Mouse (Mus musculus) frontal cortex, adult (tissue): ENCODE results near the gene Tnrc6c.

Experiments used
- ATAC-seq: cut with Nextera tagmentation; 2 replicates; pipeline ENCODE4 v1.9.2; 2017; ENCODE audit warnings: mild to moderate bottlenecking, moderate library complexity, mixed read lengths; ENCODE audit not compliant: low TSS enrichment

Tnrc6c gene

DNA sequence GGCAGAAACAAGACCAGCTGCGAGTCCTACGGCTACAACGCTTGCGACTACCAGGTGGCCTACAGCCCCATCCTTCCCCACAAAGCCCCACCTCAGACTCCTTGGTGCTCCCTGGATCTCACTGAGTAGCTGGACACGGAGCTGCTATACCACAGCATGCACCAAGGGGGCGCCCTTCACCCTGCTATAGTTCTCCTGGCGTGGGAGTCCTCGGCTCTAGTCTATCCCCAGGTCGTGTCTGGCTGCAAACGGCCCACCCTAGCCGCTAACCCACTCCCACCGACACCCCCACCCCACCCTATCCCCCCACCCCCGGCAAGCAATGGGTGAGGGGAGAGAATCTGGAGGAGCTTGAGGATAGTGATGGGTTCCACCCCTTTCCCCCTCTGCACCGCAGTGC lies 136.2 kb downstream of the Tnrc6c start:
- peak; percentile 59; the same call in 1 of the 2 replicates for ATAC-seq

DNA sequence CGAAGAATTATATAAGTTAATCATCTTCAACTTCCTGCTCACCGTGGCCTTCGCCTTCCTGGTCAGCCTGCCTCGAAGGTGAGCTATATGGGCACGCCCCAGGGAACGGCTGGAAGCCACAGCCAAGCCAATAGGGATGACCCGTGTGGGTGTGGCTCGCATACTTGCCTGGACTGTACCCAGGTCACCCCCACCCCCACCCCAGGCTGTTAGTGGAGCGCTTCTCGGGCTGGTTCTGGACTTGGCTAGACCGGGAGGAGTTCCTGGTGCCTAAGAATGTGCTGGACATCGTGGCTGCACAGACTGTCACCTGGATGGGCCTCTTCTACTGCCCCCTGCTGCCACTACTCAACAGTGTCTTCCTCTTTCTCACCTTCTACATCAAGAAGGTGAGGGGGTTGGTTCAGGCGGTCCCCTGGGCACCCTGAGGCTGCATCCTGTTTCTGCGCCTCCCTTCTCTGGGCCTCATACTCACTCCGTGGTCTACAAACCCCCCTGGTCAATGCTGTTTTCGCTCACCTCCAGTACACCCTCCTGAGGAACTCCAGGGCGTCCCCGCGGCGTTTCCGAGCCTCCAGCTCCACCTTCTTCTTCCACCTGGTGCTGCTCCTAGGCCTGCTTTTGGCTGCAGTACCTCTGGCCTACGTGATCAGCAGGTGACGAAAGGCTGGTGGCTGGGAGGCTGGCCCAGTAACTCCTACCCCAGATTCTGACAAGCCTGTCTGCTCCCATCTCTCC lies 136.8 kb downstream of the Tnrc6c start:
- no peak for ATAC-seq

DNA sequence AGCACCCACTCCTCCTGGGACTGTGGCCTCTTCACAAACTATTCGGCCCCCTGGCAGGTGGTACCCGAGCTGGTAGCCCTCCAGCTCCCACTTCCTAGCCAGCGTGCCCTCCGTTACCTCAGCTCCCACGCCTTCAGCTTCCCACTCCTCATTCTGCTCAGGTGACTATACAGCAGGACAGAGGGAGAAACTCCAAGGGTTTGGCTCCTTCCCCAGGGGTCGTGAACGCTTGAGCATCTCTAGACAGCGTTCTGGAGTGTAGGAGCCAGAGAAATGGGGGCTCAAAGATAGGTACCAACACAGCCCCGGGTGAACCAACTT lies 137.3 kb downstream of the Tnrc6c start:
- ATAC-seq: no peak

DNA sequence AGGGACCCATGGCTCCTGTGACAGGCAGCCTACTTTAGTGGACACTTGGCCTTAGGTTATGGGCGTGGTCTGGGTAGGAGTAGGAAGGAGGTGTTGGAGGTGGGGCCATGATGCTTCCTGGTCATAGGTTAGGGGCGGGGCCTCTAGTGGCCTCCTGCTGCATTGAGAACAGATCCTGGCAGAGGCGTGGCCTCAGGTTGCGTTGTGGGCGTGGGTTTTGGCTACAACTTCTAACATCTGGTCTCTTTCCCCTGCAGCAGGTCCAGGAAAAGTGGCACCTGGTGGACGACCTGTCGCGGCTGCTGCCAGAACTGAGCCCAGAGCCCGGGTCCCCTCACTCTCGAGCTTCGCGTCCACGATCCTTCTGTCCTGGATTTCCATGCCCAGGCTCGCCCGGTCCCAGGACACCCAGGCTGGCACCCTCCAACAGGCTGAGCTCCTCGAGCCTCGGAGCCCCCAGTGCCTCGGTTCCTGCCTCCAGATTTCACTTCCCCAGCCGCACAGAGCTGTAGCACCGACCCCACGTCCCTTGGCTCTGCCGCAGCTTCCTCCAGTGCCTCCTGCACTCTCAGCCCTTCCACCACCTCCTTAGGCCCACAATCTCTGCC lies 138.3 kb downstream of the Tnrc6c start:
- ATAC-seq: no peak

DNA sequence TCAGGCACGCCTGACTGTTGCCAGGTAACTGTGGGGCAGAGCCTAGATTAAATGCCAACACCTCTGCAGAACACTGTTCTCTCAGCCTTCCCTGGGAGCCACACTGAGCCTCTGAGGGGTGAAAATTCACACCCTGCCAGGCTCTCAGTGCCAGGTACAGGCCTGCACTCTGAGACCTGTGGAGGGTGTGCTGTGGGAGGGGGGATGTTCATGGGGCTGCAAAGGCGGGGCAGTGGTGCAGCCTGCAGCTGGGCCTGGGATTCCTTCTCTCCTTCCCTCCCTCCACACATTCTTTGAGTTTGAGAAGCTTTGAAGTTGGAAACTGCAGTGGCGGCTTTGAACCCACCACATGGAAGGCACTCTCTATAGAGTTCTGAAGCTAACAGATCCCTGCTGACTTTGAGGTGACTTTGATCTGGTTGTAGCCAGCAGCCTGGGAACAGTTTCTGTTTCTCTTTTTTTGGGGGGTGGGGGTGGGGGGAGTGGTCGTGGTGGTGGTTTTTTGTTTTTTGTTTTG lies 140.0 kb downstream of the Tnrc6c start:
- ATAC-seq: no peak

DNA sequence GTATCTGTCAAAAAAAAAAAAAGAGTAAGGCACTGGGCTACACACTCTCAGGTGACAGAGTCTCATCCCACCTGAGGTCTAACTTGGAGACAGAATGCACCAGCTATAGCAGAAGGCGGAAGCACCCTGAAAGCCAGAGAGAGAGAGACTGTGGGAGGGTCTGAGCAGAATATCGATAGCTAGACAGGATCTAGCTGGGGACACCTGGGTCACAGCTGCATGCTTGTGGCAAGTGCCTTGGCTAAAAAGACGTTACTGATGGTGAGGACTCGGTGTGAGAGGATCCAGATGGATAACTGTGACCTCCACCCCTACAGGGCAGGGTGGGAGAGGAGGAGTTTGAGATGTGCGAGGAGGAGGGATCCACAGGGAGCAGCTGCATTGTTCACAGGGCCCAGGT lies 142.9 kb downstream of the Tnrc6c start:
- no peak for ATAC-seq

DNA sequence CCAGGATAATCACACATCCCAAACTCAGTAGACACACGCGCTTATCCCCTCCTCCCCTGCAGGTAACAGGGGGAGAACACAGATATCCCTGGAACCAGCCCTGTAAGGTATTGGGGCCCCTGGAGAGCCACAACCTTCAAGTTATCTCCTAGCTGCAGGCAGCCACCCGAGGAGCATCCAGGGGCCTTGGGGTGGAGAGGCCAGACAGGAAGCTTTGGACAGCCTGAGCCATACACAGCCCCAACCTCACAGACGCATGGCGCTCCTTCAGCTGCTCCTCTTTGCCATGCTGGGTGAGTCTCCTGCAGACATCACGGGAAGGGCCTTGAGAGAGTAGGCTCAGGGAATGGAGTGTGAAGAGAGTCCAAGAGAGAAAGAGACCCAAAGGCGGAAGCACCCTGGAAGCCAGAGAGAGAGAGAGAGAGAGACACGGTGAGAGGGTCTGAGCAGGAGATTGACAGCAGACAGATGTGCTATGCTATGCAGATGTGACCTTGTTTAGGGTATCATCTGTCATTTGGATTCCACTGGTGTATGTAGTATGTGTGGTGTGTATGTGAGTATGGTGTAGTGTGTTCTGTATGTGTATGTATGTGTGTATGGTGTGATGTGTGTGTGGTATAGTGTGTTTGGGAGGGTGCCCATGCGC lies 143.5 kb downstream of the Tnrc6c start, which contains the start of gene 6030468B19Rik:
6030468B19Rik (plus strand) TSS at position 150 of the 649 bp plus-strand sequence.
- ATAC-seq: no peak

DNA sequence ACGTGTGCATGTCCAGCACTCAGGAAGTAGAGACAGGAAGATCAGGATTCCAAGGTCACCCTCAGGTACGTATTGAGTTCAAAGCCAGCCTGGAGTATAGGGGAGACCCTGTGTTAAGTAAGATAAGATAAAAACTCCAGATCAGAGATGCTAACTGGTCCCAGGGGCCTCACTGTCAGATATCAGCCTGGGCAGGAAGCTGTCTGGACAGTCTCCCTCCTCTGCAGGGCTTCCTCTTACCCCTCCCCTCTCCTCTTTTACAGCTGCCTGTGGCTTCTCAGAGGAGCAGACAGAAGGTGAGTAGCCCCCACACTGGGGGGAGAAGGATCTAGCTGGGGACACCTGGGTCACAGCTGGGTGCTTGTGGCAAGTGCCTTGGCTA lies 144.1 kb downstream of the Tnrc6c start:
- no peak for ATAC-seq

DNA sequence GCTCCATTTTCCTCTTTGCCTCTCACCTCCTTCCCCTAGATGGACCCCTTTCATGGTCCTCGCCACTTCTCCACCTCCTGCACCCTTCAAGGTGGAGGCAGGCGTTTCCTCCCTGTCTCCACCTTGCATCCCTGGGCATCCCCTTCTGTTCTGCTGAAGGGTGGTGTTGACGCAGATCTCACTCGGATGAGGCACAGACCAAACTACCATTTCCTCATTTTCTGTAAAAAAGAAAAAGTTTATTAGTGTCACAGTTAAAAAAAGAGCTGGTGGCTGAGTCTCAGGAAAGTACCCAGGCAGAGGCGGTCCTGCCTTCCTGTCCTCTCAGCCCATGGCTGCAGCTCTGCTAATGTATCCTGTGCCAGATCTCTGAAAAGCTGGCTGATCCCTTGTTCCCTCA lies 145.1 kb downstream of the Tnrc6c start:
- ATAC-seq: no peak

DNA sequence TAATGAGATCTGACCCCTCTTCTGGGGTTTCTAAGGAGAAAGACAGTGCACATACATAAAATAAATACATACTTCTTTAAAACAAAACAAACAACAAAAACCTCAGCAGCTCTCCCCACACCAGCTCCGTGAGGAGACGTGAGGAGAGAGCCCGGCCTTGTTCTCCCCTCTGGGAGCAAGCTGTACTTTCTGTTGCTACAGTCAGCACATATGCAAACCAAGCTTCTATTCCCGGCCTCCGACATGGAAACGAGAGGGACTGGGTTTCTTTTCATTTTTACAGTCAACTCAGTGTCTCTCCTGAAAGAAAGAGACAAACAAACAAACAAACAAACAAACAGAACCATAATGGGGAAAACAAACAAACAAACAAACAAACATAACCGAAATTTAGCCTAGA lies 145.9 kb downstream of the Tnrc6c start:
- ATAC-seq: no peak

DNA sequence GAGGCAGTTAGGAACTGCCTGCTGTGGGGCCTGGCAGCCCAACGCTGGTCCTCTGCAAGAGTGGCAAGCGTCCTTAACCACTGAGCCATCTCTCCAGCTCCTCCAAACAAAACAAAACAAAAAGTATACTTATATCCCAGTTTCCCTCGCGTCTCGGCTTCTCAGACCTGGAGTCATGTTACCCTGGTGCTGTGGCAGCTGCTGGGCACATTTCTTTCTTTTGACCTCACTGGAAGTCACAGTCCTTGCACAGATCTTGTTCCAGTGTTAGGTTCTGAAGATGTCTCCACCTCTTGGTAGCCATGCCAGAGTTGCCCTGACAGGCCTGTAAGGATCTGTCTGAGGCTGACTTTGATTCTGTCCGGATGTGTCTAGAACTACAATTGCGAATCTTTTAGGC lies 147.6 kb downstream of the Tnrc6c start:
- ATAC-seq: no peak

DNA sequence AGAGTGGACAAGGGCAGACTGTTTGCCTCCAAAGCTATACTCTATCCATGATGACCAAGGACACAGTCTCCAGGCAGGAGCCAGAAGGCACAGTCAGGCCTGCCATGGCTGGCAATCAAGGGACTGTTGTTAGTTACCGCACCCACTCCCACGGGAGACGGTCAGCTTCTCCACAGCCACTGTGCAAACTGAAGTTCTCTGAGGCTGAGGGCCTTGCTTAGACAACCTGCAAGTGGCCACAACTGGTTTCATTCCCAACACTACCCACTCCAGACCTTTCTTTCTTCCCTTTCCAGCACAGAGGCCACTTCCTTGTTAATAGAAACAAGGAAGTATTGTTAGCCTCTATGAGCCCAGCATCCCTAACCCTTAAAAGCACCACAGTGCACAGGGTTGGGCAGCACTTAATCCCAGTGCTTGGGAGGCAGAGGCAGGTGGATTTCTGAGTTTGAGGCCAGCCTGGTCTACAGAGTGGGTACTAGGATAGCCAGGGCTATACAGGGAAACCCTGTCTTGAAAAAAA lies 149.1 kb downstream of the Tnrc6c start:
- no peak for ATAC-seq

DNA sequence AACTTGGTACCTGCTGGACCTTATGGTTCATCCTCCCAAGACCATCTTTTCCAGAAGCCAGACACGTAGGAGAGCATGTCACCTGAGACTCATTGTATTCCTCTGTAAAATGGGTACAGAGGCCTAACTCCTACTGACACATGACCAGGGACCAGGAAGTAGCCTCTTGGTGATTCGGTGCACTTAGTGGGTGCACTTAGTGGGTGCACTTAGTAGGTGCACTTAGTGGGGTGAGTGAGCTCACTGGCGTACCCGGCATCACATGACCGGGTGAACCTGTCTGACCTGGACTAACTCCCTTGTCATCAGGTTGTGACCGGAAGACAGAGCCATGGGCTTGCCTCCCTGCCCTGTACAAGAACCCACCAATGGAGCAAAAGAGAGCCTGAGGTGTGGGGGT lies 152.7 kb downstream of the Tnrc6c start:
- no peak for ATAC-seq

DNA sequence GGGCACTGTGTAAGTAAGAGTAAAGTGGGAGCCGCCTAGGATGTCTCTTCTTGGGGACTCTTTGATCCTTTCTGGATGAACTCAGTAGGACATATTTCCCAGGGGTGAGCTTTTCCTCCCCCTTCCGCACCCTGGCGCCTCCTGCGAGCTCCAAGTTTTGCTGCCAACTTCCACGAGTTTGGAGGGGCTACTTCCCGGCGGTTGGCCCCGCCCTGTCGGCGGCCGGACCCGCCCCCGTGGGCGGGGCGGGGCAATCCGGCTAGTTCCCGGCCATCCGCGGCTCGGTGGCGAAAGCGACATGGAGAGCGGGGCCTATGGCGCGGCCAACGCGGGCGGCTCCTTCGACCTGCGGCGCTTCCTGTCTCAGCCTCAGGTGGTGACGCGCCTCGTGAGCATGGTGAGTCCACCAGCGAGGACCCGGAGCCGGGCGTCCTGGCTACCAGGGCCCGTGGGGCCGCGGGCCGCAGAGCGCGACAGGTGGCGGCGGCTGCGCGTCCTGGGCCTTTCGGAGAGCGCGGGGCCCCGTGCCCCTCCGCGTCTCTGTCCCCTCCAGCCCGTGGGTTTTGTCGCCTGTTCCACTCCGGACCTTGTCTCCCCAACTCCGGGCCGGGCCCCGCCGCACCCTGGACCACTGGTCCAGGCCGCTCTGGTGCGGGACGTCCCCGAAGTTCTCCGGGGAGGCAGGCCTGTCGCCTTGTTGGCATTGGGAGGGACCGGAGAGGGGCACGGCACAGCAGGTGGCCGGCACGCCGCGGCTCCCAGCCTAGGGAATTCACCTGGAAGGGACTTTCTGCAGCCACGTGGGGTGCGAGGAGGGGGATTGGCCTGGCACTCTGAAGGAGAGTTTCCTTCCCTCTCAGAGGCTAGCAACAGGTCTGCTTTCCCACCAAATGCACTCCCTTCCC lies 155.6 kb downstream of the Tnrc6c start, which contains the start of the genes Gm20708 and Syngr2:
Gm20708 (plus strand) TSS at position 262 of the 905 bp plus-strand sequence.
Syngr2 (plus strand) TSS at position 262 of the 905 bp plus-strand sequence.
- no peak for ATAC-seq

DNA sequence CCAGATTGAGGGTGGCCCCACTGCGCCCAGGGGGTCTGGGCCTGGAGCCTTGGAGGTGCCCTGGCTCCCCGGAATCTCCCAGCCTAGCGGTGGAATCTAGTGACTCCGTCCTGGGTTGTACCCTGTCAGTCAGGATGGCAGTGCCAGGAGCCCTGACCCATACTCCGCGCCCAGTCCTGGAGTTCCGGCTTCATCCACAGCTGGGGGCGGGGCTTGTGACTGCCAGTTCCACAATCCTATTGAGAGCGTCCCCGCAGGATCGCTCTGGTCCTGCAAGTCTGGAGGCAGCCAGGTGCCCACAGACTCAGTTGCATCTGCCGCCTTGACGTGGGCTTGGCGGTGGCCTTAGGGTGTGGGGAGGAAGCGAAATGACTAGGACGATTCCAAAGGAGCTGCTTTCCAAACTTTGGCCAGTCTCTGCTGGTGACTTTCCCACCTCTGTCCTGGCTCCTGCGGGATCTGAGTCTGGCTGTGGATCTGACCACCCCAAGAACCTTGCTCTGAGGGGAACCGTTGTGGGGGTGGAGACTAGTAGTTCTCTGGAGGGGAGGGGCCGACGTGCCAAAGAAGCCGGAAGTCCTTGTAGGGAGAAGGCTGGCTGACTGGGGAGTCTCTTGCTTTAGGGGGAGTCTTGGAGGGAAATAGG lies 156.4 kb downstream of the Tnrc6c start:
- peak; percentile 80; the same call in 1 of the 2 replicates for ATAC-seq
